Mouse (Mus musculus) cerebellum, adult 8-10 months (tissue): ENCODE data around the gene Man1b1.

Source experiments
- DNase-seq: peaks from one replicate; pipeline ENCODE4 v3.0.0; 2022

Gene Man1b1

GRCm38 (mm10) chr2:25364761-25365090, 32.6 kb downstream of the Man1b1 start:
- no peak for DNase-seq

GRCm38 (mm10) chr2:25365091-25365761, 33.1 kb downstream of the Man1b1 start, which contains the start of gene Uap1l1:
Gene Uap1l1, minus strand, starts transcription at chr2:25365682.
- peak; percentile 50 for DNase-seq

GRCm38 (mm10) chr2:25369996-25370395, 37.9 kb downstream of the Man1b1 start:
- no peak for DNase-seq

DNA sequence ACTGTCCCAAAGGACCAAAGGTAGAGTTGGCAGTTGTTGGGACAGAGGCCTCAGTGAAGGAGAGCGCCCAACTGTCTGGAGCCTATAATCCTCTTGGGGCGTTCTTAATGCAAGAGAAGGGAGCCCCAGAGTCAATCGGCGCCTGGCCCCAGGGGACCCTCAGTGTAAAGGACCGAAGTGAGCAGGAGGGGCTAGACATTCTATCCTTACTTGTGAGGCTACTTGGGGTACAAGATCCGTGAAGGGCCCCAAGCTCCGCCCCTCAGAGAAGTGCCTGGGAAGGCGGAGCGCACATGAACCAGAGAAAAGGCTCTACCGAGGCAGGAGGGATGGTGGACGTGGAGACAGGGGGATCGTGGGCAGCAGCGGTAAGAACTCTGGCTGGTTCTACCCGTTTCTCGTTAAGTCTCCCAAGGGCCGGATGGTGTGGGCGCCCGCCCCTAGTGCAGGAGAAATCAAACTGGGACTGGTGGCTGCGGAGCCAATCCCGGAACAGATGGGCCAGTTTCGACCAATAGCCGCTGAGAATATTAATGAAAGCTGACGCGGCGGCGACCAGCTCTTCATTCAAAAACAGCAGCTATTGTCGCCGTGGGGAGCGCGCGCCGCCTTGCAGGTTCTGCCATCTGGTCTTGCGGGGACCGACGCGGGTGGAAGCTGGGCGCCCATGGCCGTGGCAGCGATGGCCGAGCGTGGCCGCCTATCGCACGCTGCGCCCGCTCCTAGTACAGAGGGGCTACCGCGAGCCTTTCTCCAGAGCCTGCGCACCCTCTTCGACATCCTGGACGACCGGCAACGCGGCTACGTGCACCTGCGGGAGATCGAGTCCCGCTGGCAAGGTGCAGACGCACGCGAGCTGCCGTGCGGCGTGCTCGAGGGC, 39.9 kb downstream of the Man1b1 start, which contains the start of gene Sapcd2:
Gene Sapcd2, plus strand, starts transcription at position 558 of the 880 bp plus-strand sequence.
- peak; percentile 84 for DNase-seq

- no peak for DNase-seq
Measured at GRCm38 (mm10) chr2:25372644-25373391, 40.7 kb downstream of the Man1b1 start.

GRCm38 (mm10) chr2:25373431-25373830, 41.3 kb downstream of the Man1b1 start:
- DNase-seq, result no peak

DNA sequence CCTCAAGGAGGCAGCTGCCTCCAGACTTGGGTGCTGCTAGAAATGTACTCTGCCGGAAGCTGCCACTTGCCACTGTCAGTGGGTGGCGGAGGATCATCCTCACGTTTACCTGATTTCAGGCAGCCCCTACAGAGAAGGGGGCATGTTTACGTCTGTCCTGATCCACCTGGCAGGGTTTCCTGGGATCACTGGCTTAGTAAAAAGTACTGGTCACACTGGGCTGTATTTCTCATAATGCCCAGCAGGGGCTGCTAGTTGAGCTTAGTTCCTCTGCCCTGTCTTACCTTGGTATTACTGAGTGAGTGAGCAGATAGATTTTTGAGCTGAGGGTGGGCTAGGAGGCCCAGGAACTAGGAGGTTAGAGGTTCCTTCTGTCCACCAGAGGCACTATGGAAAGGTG, 44.5 kb downstream of the Man1b1 start:
- DNase-seq, result no peak

DNA sequence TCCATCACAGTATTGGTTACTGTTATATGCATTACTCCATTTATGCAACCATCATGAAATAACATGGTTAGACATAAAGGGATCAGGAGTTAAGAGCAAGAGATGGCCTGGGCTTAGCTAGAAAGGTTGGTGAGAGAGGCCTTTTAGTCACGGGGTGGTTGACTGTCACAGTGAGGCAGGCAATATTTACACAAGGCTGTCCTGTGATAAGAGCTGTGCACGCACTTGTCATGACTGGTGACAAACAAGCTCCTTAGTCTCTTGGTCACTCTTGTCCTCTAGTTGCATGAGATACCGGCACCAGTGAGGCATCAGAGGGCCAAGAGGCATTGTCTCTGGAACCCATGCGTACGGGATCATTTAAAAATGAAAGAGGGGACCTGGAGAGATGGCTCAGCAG, 52.4 kb downstream of the Man1b1 start:
- DNase-seq, result no peak

DNA sequence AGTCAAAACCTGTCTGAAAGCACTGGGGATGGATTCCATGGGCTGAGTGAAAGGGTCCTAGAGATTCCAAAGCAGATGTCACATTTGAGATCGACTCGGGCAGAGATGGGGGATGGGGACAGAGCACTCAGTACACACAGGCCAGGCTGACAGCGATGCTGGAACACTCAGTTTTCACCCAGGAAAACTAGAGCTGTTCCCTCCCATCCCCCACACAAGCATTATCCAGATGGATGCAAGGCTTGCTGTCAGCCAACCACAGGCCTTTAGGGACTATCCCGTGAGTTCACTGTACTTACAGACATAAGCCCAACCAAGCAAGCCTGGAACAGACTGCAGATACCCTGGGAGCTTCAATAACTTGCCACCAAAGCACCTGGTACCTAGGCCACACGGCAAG, 59.1 kb downstream of the Man1b1 start:
- DNase-seq, result no peak

DNA sequence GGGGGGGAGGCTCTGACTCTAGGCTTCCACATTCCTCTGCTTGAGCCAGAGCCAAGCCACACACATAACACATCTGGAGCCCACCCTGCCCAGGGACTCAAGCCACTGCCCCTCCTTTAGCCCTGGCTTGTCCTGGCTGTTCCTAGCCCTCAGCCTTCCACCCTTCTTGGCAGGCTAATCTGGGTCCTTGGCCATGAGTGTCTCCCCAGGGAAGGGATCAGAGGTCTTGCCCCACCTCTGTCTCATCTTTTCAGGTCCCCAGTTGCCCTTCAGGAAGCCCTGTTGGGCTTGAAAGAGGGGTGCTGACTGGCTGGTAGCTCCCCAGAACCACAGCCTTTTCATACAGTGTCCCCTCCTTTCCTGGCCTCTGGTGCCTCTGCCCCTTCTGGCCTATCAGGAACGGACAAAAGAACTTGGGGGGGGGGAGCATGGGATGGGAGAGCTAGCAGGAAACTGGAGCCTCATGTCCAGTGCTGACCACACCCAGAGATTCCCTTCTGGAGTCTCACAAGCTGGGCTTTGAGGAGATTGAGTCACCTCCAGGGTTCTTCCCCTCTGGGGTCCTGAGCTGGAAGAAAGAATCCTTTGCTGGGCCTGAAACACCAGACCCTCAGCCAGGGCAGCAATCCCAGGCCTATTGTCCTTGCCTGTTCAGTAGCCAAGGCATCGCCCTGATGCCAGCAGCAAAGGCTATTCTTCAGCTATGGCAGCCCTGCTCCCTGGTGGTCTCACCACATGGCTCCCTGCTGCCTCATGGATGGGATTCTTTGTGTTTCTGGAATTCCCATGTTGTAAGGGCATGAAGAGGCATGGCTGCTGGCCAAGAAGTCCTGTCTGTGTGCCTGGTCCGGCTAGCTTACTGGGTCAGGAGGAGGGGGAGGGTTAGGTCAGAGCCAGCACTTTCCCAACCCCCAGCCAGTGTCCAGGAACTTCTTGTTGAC, 62.4 kb downstream of the Man1b1 start:
- DNase-seq, result no peak

- DNase-seq, result no peak
Measured at GRCm38 (mm10) chr2:25395721-25396596, 63.8 kb downstream of the Man1b1 start, which contains the start of gene Entpd2. Gene Entpd2, plus strand, starts transcription at chr2:25395874.

- DNase-seq, result peak; percentile 76
Measured at GRCm38 (mm10) chr2:25396597-25396983, 64.5 kb downstream of the Man1b1 start.

GRCm38 (mm10) chr2:25397010-25397409, 64.9 kb downstream of the Man1b1 start:
- no peak for DNase-seq

DNA sequence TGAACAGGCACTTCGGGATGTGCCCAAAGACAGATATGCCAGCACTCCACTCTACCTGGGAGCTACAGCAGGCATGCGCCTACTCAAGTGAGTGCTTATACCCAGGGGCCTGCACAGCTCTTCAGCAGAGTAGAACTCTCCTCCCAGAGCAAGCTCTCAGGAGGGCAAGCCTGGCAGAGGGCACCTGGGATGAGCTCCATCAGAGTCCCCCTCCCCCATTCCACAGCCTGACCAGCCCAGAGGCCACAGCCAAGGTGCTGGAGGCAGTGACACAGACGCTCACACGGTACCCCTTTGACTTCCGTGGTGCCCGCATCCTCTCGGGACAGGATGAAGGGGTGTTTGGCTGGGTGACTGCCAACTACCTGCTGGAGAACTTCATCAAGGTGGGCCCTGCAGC, 65.9 kb downstream of the Man1b1 start:
- DNase-seq, result no peak

DNA sequence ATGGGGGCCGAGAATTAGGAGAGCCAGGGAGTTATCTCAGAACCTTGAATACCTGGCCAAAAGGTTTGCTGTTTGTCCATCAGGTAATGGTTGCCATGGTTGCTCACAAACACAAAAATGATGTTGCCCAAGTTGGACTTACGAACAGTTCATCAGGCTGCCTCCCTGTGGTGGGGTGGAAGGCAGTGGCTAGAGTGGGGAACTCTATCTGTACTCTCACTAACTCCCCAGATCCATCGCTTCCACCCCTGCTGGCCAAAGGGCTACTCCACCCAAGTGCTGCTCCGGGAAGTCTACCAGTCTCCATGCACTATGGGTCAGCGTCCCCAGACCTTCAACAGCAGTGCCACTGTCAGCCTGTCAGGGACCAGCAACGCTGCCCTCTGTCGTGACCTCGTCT, 66.9 kb downstream of the Man1b1 start, which contains the start of gene Npdc1:
Gene Npdc1, plus strand, starts transcription at position 301 of the 400 bp plus-strand sequence.
- no peak for DNase-seq

GRCm38 (mm10) chr2:25400291-25400690, 68.2 kb downstream of the Man1b1 start:
- no peak for DNase-seq

DNA sequence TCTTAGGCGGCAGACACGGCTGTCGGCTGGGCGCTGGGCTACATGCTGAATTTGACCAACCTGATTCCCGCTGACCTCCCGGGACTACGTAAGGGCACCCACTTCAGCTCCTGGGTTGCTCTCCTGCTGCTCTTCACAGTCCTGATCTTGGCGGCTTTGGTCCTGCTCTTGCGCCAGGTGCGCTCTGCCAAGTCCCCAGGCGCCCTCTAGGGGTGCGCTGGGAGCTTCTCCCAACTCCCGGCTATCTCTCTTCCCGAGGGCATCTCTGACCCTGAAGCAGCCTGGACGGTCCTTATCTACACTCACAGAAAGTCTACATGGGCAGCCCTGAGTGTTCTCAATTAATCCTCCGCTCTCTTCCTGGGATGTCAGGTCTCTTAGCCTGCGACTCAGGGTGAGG, 68.6 kb downstream of the Man1b1 start:
- DNase-seq, result peak; percentile 71
